Mouse (Mus musculus): Measurements from ENCODE around the gene Hpse2. TPM values are rescaled to one million over a fixed set of nuclear protein-coding genes. Genes with fewer than 3 reads are reported as not detected.

Hpse2 gene
- polyA plus RNA-seq, 1 experiment from 2014 or later: 4.3 TPM

DNA sequence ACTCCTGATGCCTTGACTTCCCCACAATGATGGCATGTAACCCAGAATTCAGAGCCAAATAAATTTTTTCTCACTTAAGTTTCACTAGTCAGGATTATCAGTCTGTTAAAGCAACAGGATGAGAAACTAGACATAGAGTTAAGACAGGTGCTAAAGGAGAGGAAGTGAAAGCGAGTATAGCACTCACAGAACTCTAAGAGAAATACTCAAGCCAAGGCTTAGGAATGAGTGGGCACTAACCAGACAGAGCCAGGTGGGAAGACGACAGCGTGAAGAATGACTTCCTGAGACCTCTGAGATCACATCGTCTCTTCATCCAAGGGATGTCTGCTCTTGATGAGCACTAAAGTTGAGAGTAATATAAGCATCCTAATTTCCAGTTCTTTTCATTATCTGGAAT lies 144.2 kb downstream of the Hpse2 start:
- H3K9ac ChIP-seq (ENCODE audit: low read depth, low read length): no peak overlapping the region
- no peak overlapping the region for H3K27ac ChIP-seq (replicated peaks; ENCODE audit: low read depth, low read length)
- H3K4me3 ChIP-seq (ENCODE audit: low read depth, low read length): no peak overlapping the region
- WGBS: 69% methylated on average over 4 of the region's 4 CpGs
- no peak overlapping the region for H3K4me2 ChIP-seq (ENCODE audit: low read depth, low read length)
- no peaks in the 10 kb centered on the region for H3K27me3 ChIP-seq (replicated peaks; ENCODE audit: control insufficient read depth, insufficient read depth, low read length)
- H3K9me3 ChIP-seq (ENCODE audit: control insufficient read depth, low read length): no peaks in the 10 kb centered on the region
- no peaks in the 10 kb centered on the region for H3K4me1 ChIP-seq (ENCODE audit: control insufficient read depth, insufficient read depth, low read length)
- no peaks in the 10 kb centered on the region for H3K36me3 ChIP-seq (ENCODE audit: control insufficient read depth, insufficient read depth, low read length)
- ATAC-seq (ENCODE audit: low read depth) (no peak), DNase-seq (ENCODE audit: low spot score) (no peak)

GRCm38 (mm10) chr19:43231711-43232110 lies 156.4 kb downstream of the Hpse2 start:
- Histone ChIP-seq H3K9ac (ENCODE audit: low read depth, low read length) (no peak overlapping the region), H3K4me3 (ENCODE audit: low read depth, low read length) (no peak overlapping the region), H3K9me3 (ENCODE audit: control insufficient read depth, low read length) (no peaks in the 10 kb centered on the region), H3K4me1 (ENCODE audit: control insufficient read depth, insufficient read depth, low read length) (peaks cover 7% of the 10 kb centered on the region; the same call in 1 of the 2 replicates), H3K27me3 (replicated peaks; ENCODE audit: control insufficient read depth, insufficient read depth, low read length) (no peaks in the 10 kb centered on the region), H3K27ac (replicated peaks; ENCODE audit: low read depth, low read length) (peak overlapping the region; percentile 40; the same call in 1 of the 2 replicates), H3K4me2 (ENCODE audit: low read depth, low read length) (no peak overlapping the region), H3K36me3 (ENCODE audit: control insufficient read depth, insufficient read depth, low read length) (no peaks in the 10 kb centered on the region)
- DNase-seq (ENCODE audit: low spot score): peak; percentile 79
- WGBS: 31% methylated on average over 3 of the region's 3 CpGs
- no peak for ATAC-seq (ENCODE audit: low read depth)

DNA sequence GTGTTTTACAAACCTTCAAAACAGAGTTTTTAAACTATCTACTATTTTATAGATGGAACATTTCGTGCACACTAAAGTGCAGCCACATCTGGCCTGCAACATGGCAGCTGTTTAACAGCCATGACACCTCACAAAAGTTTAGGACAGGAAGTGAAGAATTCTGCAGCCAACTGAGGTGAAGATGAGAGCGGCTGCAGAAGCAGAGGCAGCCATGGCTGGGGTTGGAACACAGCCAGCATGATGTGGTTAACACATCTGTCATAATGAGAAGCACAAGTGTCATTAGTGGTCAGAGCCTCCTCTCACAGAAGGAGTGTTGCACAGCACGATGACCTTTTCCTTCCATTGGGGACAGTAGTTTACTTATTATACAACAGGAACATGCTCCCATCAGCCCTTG lies 194.6 kb downstream of the Hpse2 start:
- no peak overlapping the region for H3K9ac ChIP-seq (ENCODE audit: low read depth, low read length)
- H3K27ac ChIP-seq (replicated peaks; ENCODE audit: low read depth, low read length): no peak overlapping the region
- no peak overlapping the region for H3K4me2 ChIP-seq (ENCODE audit: low read depth, low read length)
- no peaks in the 10 kb centered on the region for H3K9me3 ChIP-seq (ENCODE audit: control insufficient read depth, low read length)
- H3K4me3 ChIP-seq (ENCODE audit: low read depth, low read length): no peak overlapping the region
- H3K4me1 ChIP-seq (ENCODE audit: control insufficient read depth, insufficient read depth, low read length): no peaks in the 10 kb centered on the region
- WGBS: 61% methylated on average over 3 of the region's 3 CpGs
- ATAC-seq (ENCODE audit: low read depth) (no peak), DNase-seq (ENCODE audit: low spot score) (no peak)
- H3K36me3 ChIP-seq (ENCODE audit: control insufficient read depth, insufficient read depth, low read length): no peaks in the 10 kb centered on the region
- no peaks in the 10 kb centered on the region for H3K27me3 ChIP-seq (replicated peaks; ENCODE audit: control insufficient read depth, insufficient read depth, low read length)

- 82% methylated on average over 3 of the region's 3 CpGs for WGBS
- no peak for DNase-seq (ENCODE audit: low spot score)
Measured at GRCm38 (mm10) chr19:43175437-43175965, 212.7 kb downstream of the Hpse2 start.

DNA sequence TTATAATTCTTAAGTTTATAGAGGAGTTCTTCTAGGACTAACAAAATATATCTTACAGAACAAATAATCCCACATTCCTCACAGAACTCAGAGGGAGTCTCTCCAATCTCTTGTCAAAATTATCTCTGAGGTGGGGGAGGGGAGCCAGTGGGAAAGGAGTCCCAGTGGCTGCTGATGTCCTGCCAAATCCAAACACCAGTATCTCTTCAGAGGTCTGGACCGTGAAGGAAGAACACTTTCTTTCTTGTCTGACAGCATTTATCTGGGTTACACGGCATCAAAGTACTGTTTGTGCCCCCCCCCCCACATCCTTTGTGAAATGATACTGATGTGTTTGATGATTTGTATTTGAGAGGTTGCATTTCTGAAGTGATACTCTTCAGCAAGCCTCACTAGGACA lies 213.3 kb downstream of the Hpse2 start:
- Histone ChIP-seq H3K27ac (replicated peaks; ENCODE audit: low read depth, low read length) (no peak overlapping the region), H3K36me3 (ENCODE audit: control insufficient read depth, insufficient read depth, low read length) (no peaks in the 10 kb centered on the region), H3K9ac (ENCODE audit: low read depth, low read length) (no peak overlapping the region), H3K4me3 (ENCODE audit: low read depth, low read length) (no peak overlapping the region), H3K27me3 (replicated peaks; ENCODE audit: control insufficient read depth, insufficient read depth, low read length) (no peaks in the 10 kb centered on the region), H3K4me2 (ENCODE audit: low read depth, low read length) (no peak overlapping the region), H3K4me1 (ENCODE audit: control insufficient read depth, insufficient read depth, low read length) (no peaks in the 10 kb centered on the region), H3K9me3 (ENCODE audit: control insufficient read depth, low read length) (no peaks in the 10 kb centered on the region)
- DNase-seq (ENCODE audit: low spot score) (no peak), ATAC-seq (ENCODE audit: low read depth) (no peak)
- WGBS: 58% methylated on average over 2 of the region's 2 CpGs

More at GRCm38 (mm10) chr19:43175437-43175965, 212.7 kb downstream of the Hpse2 start:
- Histone ChIP-seq H3K27ac (replicated peaks; ENCODE audit: low read depth, low read length) (no peak overlapping the region), H3K4me3 (ENCODE audit: low read depth, low read length) (no peak overlapping the region), H3K27me3 (replicated peaks; ENCODE audit: control insufficient read depth, insufficient read depth, low read length) (no peaks in the 10 kb centered on the region), H3K9ac (ENCODE audit: low read depth, low read length) (no peak overlapping the region), H3K9me3 (ENCODE audit: control insufficient read depth, low read length) (no peaks in the 10 kb centered on the region), H3K4me1 (ENCODE audit: control insufficient read depth, insufficient read depth, low read length) (no peaks in the 10 kb centered on the region), H3K36me3 (ENCODE audit: control insufficient read depth, insufficient read depth, low read length) (no peaks in the 10 kb centered on the region), H3K4me2 (ENCODE audit: low read depth, low read length) (no peak overlapping the region)
- ATAC-seq (ENCODE audit: low read depth): no peak

DNA sequence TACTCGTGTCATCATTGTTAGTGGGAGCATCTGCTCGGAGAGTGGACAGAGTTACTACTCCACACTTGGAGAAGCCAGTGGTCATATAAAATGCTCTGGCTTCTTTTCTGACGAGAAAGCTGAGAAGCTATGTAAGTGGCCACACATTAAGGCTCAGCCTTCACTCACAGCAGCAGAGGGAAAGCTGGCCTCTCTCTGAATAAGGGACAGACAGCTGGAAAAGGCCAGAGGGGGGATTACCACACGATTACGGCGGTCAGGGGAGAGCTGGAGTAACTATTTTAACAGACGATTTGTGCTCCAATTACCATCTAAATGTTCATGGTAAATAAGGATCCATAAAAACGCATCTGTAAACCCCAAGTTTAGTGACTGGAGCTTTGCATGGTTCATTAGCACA lies 232.1 kb downstream of the Hpse2 start:
- no peak overlapping the region for H3K27ac ChIP-seq (replicated peaks; ENCODE audit: low read depth, low read length)
- peak; percentile 56 for DNase-seq (ENCODE audit: low spot score)

DNA sequence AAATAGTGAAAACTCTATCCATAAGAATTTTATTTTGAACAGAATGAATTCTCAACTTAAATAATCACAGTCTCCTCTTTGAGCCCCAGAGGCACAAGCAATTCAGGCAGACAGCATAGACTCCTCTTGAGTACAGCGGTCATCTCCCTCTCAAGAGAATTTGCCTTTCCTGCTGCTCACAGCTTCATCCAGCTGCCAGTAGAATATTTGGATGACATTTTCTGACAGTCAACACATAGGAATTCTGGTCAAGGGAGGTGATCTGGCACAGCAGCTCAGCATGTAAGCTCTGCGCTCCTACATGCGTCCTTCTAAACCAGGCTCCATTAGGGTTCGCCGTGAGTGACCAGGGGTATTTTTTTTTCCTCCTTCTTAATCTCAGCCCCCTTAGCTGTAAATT lies 232.6 kb downstream of the Hpse2 start:
- DNase-seq (ENCODE audit: low spot score): peak; percentile 54
- no peak overlapping the region for H3K9ac ChIP-seq (ENCODE audit: low read depth, low read length)
- no peak overlapping the region for H3K4me3 ChIP-seq (ENCODE audit: low read depth, low read length)
- 64% methylated on average over 5 of the region's 5 CpGs for WGBS
- H3K4me2 ChIP-seq (ENCODE audit: low read depth, low read length): 0 out of 2 replicates have a peak overlapping the region, but pooled peaks have one; percentile 1
- H3K4me1 ChIP-seq (ENCODE audit: control insufficient read depth, insufficient read depth, low read length): peaks cover 6% of the 10 kb centered on the region; the same call in 1 of the 2 replicates
- no peaks in the 10 kb centered on the region for H3K9me3 ChIP-seq (ENCODE audit: control insufficient read depth, low read length)
- H3K27me3 ChIP-seq (replicated peaks; ENCODE audit: control insufficient read depth, insufficient read depth, low read length): no peaks in the 10 kb centered on the region
- H3K27ac ChIP-seq (replicated peaks; ENCODE audit: low read depth, low read length): no peak overlapping the region
- no peaks in the 10 kb centered on the region for H3K36me3 ChIP-seq (ENCODE audit: control insufficient read depth, insufficient read depth, low read length)
- ATAC-seq (ENCODE audit: low read depth): no peak

More for the DNA sequence above, 232.1 kb downstream of the Hpse2 start:
- Histone ChIP-seq H3K4me3 (ENCODE audit: low read depth, low read length) (no peak overlapping the region), H3K36me3 (ENCODE audit: control insufficient read depth, insufficient read depth, low read length) (no peaks in the 10 kb centered on the region), H3K4me1 (ENCODE audit: control insufficient read depth, insufficient read depth, low read length) (peaks cover 6% of the 10 kb centered on the region; the same call in 1 of the 2 replicates), H3K9ac (ENCODE audit: low read depth, low read length) (no peak overlapping the region), H3K4me2 (ENCODE audit: low read depth, low read length) (0 out of 2 replicates have a peak overlapping the region, but pooled peaks have one; percentile 1), H3K9me3 (ENCODE audit: control insufficient read depth, low read length) (no peaks in the 10 kb centered on the region), H3K27me3 (replicated peaks; ENCODE audit: control insufficient read depth, insufficient read depth, low read length) (no peaks in the 10 kb centered on the region)
- ATAC-seq (ENCODE audit: low read depth): no peak
- WGBS: 38% methylated on average over 8 of the region's 8 CpGs

- H3K27me3 ChIP-seq (replicated peaks; ENCODE audit: control insufficient read depth, insufficient read depth, low read length): no peaks in the 10 kb centered on the region
- no peaks in the 10 kb centered on the region for H3K9me3 ChIP-seq (ENCODE audit: control insufficient read depth, low read length)
- H3K4me2 ChIP-seq (ENCODE audit: low read depth, low read length): no peak overlapping the region; the same call in 1 of the 2 replicates
- H3K9ac ChIP-seq (ENCODE audit: low read depth, low read length): no peak overlapping the region
- no peaks in the 10 kb centered on the region for H3K36me3 ChIP-seq (ENCODE audit: control insufficient read depth, insufficient read depth, low read length)
- DNase-seq (ENCODE audit: low spot score) (peak; percentile 71), ATAC-seq (ENCODE audit: low read depth) (no peak)
- H3K4me1 ChIP-seq (ENCODE audit: control insufficient read depth, insufficient read depth, low read length): peaks cover 10% of the 10 kb centered on the region
- peak overlapping the region; percentile 58; the same call in 1 of the 2 replicates for H3K27ac ChIP-seq (replicated peaks; ENCODE audit: low read depth, low read length)
- WGBS: 50% methylated on average over 6 of the region's 6 CpGs
- no peak overlapping the region for H3K4me3 ChIP-seq (ENCODE audit: low read depth, low read length)
Measured at GRCm38 (mm10) chr19:43147901-43148300, 240.3 kb downstream of the Hpse2 start.

GRCm38 (mm10) chr19:43146820-43147219 lies 241.3 kb downstream of the Hpse2 start:
- H3K27ac ChIP-seq (replicated peaks; ENCODE audit: low read depth, low read length): peak overlapping the region; percentile 67; the same call in 1 of the 2 replicates
- no peak overlapping the region for H3K4me3 ChIP-seq (ENCODE audit: low read depth, low read length)
- peaks cover 10% of the 10 kb centered on the region for H3K4me1 ChIP-seq (ENCODE audit: control insufficient read depth, insufficient read depth, low read length)
- H3K4me2 ChIP-seq (ENCODE audit: low read depth, low read length): peak overlapping the region; percentile 16; the same call in 1 of the 2 replicates
- 32% methylated on average over 7 of the region's 7 CpGs for WGBS
- no peaks in the 10 kb centered on the region for H3K36me3 ChIP-seq (ENCODE audit: control insufficient read depth, insufficient read depth, low read length)
- H3K27me3 ChIP-seq (replicated peaks; ENCODE audit: control insufficient read depth, insufficient read depth, low read length): no peaks in the 10 kb centered on the region
- DNase-seq (ENCODE audit: low spot score) (peak; percentile 66), ATAC-seq (ENCODE audit: low read depth) (peak; percentile 63; the same call in 1 of the 2 replicates)
- H3K9me3 ChIP-seq (ENCODE audit: control insufficient read depth, low read length): no peaks in the 10 kb centered on the region
- H3K9ac ChIP-seq (ENCODE audit: low read depth, low read length): no peak overlapping the region
